Mouse (Mus musculus) heart, embryonic 11.5 days (tissue): ENCODE results near the gene Zdhhc5. TPM values are rescaled to one million over a fixed set of nuclear protein-coding genes. Genes with fewer than 3 reads are reported as not detected.

Source experiments
- ATAC-seq: fragments of 200-750 bp; cut with Nextera tagmentation; replicated peaks from 2 replicates; pipeline ENCODE4 v1.8.0; 2017; ENCODE audit warnings: moderate library complexity; ENCODE audit not compliant: insufficient number of reproducible peaks, low FRiP score, low TSS enrichment
- H3K27ac ChIP-seq: fragments of 300-500 bp; sonication (generic); 2 replicates; pipeline ENCODE4 v1.5.1; 2014; ENCODE audit warnings: mild to moderate bottlenecking, low read depth, low read length
- H3K27me3 ChIP-seq: fragments of 300-500 bp; sonication (generic); 2 replicates; pipeline ENCODE4 v1.6.1; 2014; ENCODE audit warnings: mild to moderate bottlenecking, low read length, mixed read lengths; ENCODE audit not compliant: control insufficient read depth, insufficient read depth
- H3K36me3 ChIP-seq: fragments of 300-500 bp; sonication (generic); 2 replicates; pipeline ENCODE4 v1.6.1; 2014; ENCODE audit warnings: mild to moderate bottlenecking, low read length, moderate library complexity, mixed read lengths; ENCODE audit not compliant: control insufficient read depth, insufficient read depth
- H3K4me1 ChIP-seq: fragments of 300-500 bp; sonication (generic); 2 replicates; pipeline ENCODE4 v1.6.1; 2014; ENCODE audit warnings: low read length; ENCODE audit not compliant: control insufficient read depth, insufficient read depth
- H3K4me2 ChIP-seq: fragments of 300-500 bp; sonication (generic); 2 replicates; pipeline ENCODE4 v1.6.1; 2014; ENCODE audit warnings: mild to moderate bottlenecking, moderate library complexity
- H3K4me3 ChIP-seq: fragments of 300-500 bp; sonication (generic); 2 replicates; pipeline ENCODE4 v1.5.1; 2014; ENCODE audit warnings: low read depth, low read length
- H3K9ac ChIP-seq: fragments of 300-500 bp; sonication (generic); 2 replicates; pipeline ENCODE4 v1.6.1; 2014; ENCODE audit warnings: mild to moderate bottlenecking, low read depth, low read length, moderate library complexity
- H3K9me3 ChIP-seq: fragments of 300-500 bp; sonication (generic); replicated peaks from 2 replicates; pipeline ENCODE4 v1.6.1; 2016; ENCODE audit warnings: low read length; ENCODE audit not compliant: control insufficient read depth
- WGBS: fragments of 180-500 bp; shearing (Covaris S2); extraction: QIAGEN DNeasy Blood & Tissue Kit; methylation state at CpG from one replicate; pipeline ENCODE4 v1.1.7; 2014; ENCODE audit not compliant: insufficient replicate concordance; 5-methylcytosine and 5-hydroxymethylcytosine counted together
- polyA plus RNA-seq: library from polyadenylated mRNA; unstranded; fragments of >200 nt; fragmentation: Nextera tagmentation; extraction: Ambion mirVana; gene quantifications from 2 replicates; pipeline ENCODE4 v1.2.1, GENCODE M21; 2014

Zdhhc5 gene
- polyA plus RNA-seq, 1 experiment from 2014 or later: 31.0 TPM

GRCm38 (mm10) chr2:84756245-84756644 lies 41.3 kb upstream of the Zdhhc5 start:
- no peak overlapping the region for H3K4me3 ChIP-seq
- no peak for ATAC-seq
- no peak overlapping the region for H3K9ac ChIP-seq
- no peak overlapping the region for H3K27ac ChIP-seq
- H3K27me3 ChIP-seq: no peaks in the 10 kb centered on the region
- no peaks in the 10 kb centered on the region for H3K36me3 ChIP-seq
- no peaks in the 10 kb centered on the region for H3K9me3 ChIP-seq
- 68% methylated on average over 5 of the region's 5 CpGs for WGBS
- H3K4me1 ChIP-seq: no peaks in the 10 kb centered on the region
- no peak overlapping the region for H3K4me2 ChIP-seq

- H3K36me3 ChIP-seq: no peaks in the 10 kb centered on the region
- H3K9ac ChIP-seq: no peak overlapping the region
- ATAC-seq: no peak
- no peak overlapping the region for H3K4me3 ChIP-seq
- H3K27me3 ChIP-seq: no peaks in the 10 kb centered on the region
- H3K27ac ChIP-seq: no peak overlapping the region
- no peaks in the 10 kb centered on the region for H3K9me3 ChIP-seq
- H3K4me2 ChIP-seq: no peak overlapping the region
- H3K4me1 ChIP-seq: no peaks in the 10 kb centered on the region; the same call in 1 of the 2 replicates
- WGBS: 69% methylated on average over 6 of the region's 6 CpGs
Measured at GRCm38 (mm10) chr2:84750115-84750514, 35.1 kb upstream of the Zdhhc5 start.

GRCm38 (mm10) chr2:84744126-84744525 lies 29.1 kb upstream of the Zdhhc5 start:
- under 1% methylated on average over 10 of the region's 10 CpGs for WGBS
- H3K9ac ChIP-seq: peak overlapping the region; percentile 97
- H3K36me3 ChIP-seq: no peaks in the 10 kb centered on the region; the same call in 1 of the 2 replicates

GRCm38 (mm10) chr2:84743561-84743960 lies 28.6 kb upstream of the Zdhhc5 start, which contains the start of gene Gm19426:
TSS of gene Gm19426 (minus strand) at chr2:84743655.
- H3K27ac ChIP-seq: peak within 1 kb of the TSS; percentile 96
- ATAC-seq: peak; percentile 86
- H3K36me3 ChIP-seq: no peaks in the 10 kb centered on the region; the same call in 1 of the 2 replicates
- peak within 1 kb of the TSS; percentile 93 for H3K4me2 ChIP-seq
- H3K4me1 ChIP-seq: peaks cover 44% of the 10 kb centered on the region
- WGBS: 2% methylated on average over 25 of the region's 25 CpGs
- peak within 1 kb of the TSS; percentile 73 for H3K4me3 ChIP-seq
- H3K9me3 ChIP-seq: no peaks in the 10 kb centered on the region
- H3K9ac ChIP-seq: peak within 1 kb of the TSS; percentile 97
- no peaks in the 10 kb centered on the region for H3K27me3 ChIP-seq

More at GRCm38 (mm10) chr2:84744126-84744525, 29.1 kb upstream of the Zdhhc5 start:
- Histone ChIP-seq H3K27ac (peak overlapping the region; percentile 96), H3K4me3 (peak overlapping the region; percentile 73), H3K9me3 (no peaks in the 10 kb centered on the region), H3K4me1 (peaks cover 38% of the 10 kb centered on the region), H3K27me3 (no peaks in the 10 kb centered on the region), H3K4me2 (peak overlapping the region; percentile 93)
- peak; percentile 32; the same call in 1 of the 2 replicates for ATAC-seq

GRCm38 (mm10) chr2:84742451-84743283 lies 27.7 kb upstream of the Zdhhc5 start:
- peak overlapping the region; percentile 73 for H3K4me3 ChIP-seq
- H3K27ac ChIP-seq: peak overlapping the region; percentile 96
- peak overlapping the region; percentile 97 for H3K9ac ChIP-seq
- peak; percentile 70 for ATAC-seq
- under 1% methylated on average over 25 of the region's 26 CpGs for WGBS
- H3K9me3 ChIP-seq: no peaks in the 10 kb centered on the region
- no peaks in the 10 kb centered on the region; the same call in 1 of the 2 replicates for H3K36me3 ChIP-seq
- no peaks in the 10 kb centered on the region for H3K27me3 ChIP-seq
- H3K4me1 ChIP-seq: peaks cover 51% of the 10 kb centered on the region
- H3K4me2 ChIP-seq: peak overlapping the region; percentile 93

- H3K4me2 ChIP-seq: peak overlapping the region; percentile 93
- H3K27me3 ChIP-seq: no peaks in the 10 kb centered on the region
- no peaks in the 10 kb centered on the region for H3K9me3 ChIP-seq
- H3K4me3 ChIP-seq: peak overlapping the region; percentile 73
- peak overlapping the region; percentile 96 for H3K27ac ChIP-seq
- H3K36me3 ChIP-seq: no peaks in the 10 kb centered on the region; the same call in 1 of the 2 replicates
- ATAC-seq: no peak
- peak overlapping the region; percentile 97 for H3K9ac ChIP-seq
- WGBS: 3% methylated on average over 5 of the region's 5 CpGs
- H3K4me1 ChIP-seq: peaks cover 58% of the 10 kb centered on the region
Measured at GRCm38 (mm10) chr2:84741841-84742450, 27.0 kb upstream of the Zdhhc5 start.

- no peaks in the 10 kb centered on the region for H3K9me3 ChIP-seq
- peaks cover 66% of the 10 kb centered on the region for H3K4me1 ChIP-seq
- peak overlapping the region; percentile 96 for H3K27ac ChIP-seq
- peak overlapping the region; percentile 93 for H3K4me2 ChIP-seq
- H3K4me3 ChIP-seq: peak overlapping the region; percentile 16; the same call in 1 of the 2 replicates
- 77% methylated on average over 15 of the region's 15 CpGs for WGBS
- no peak for ATAC-seq
- H3K36me3 ChIP-seq: no peaks in the 10 kb centered on the region; the same call in 1 of the 2 replicates
- H3K27me3 ChIP-seq: no peaks in the 10 kb centered on the region
- H3K9ac ChIP-seq: 0 out of 2 replicates have a peak overlapping the region, but pooled peaks have one; percentile 49
Measured at GRCm38 (mm10) chr2:84740608-84741333, 25.8 kb upstream of the Zdhhc5 start.
